Mouse (Mus musculus) heart, postnatal 10 days (tissue): ENCODE measurements at regions not wholly inside any gene's neighbourhood (a gene's known extent, or its start where the extent isn't known, plus 50 kb on each side); places are given as distances from the start of the nearest gene placed in this dataset.
A peak's percentile ranks its signal among the peaks of the same experiment; 100 is the strongest.

Experiments
- DNase-seq, 2 experiments: peaks; one replicate each; pipeline ENCODE4 v3.0.0; 2021
- intact Hi-C: fragments of 180-260 bp; cut with DNase I; formaldehyde crosslinking; loops from one replicate; pipeline ENCODE4 v1.15.1; 2025

GRCm38 (mm10) chr7:36132569-36132968, 329.8 kb upstream of the Zfp507 start:
- no peak for DNase-seq
- intact Hi-C loops: no loop called here

GRCm38 (mm10) chr7:36097054-36097453, 294.3 kb upstream of the Zfp507 start:
- no peak for DNase-seq
- intact Hi-C loops: no loop called here

- intact Hi-C loops: no loop called here
- no peak for DNase-seq
Observed at GRCm38 (mm10) chr7:36095258-36096130, 292.7 kb upstream of the Zfp507 start.

GRCm38 (mm10) chr7:36091132-36091531, 288.3 kb upstream of the Zfp507 start:
- no peak for DNase-seq
- intact Hi-C loops: no loop called here

GRCm38 (mm10) chr7:36090291-36091123, 287.7 kb upstream of the Zfp507 start:
- intact Hi-C loops: no loop called here

GRCm38 (mm10) chr7:36087598-36087997, 284.8 kb upstream of the Zfp507 start:
- no peak for DNase-seq
- intact Hi-C loops: no loop called here

More at GRCm38 (mm10) chr7:36090291-36091123, 287.7 kb upstream of the Zfp507 start:
- DNase-seq: no peak

GRCm38 (mm10) chr7:36078666-36079065, 275.9 kb upstream of the Zfp507 start:
- no peak for DNase-seq
- intact Hi-C loops: loop anchor here (10.0 kb wide), 2 partner anchors 376 to 626 kb away; no protein-coding TSS in a partner anchor

- intact Hi-C loops: loop anchor here (10.0 kb wide), 2 partner anchors 377 to 627 kb away; no protein-coding TSS in a partner anchor
- no peak for DNase-seq
Observed at GRCm38 (mm10) chr7:36078089-36078654, 275.4 kb upstream of the Zfp507 start.

GRCm38 (mm10) chr7:36077271-36077670, 274.5 kb upstream of the Zfp507 start:
- intact Hi-C loops: loop anchor here (10.0 kb wide), 2 partner anchors 378 to 628 kb away; no protein-coding TSS in a partner anchor
- no peak for DNase-seq

GRCm38 (mm10) chr7:36076021-36076441, 273.2 kb upstream of the Zfp507 start:
- DNase-seq: peak; percentile 10 to 12
- intact Hi-C loops: loop anchor here (10.0 kb wide), 2 partner anchors 379 to 629 kb away; no protein-coding TSS in a partner anchor

GRCm38 (mm10) chr7:36071774-36072173, 269.0 kb upstream of the Zfp507 start:
- intact Hi-C loops: loop anchor here (1.0 to 10.0 kb wide), 4 partner anchors 383 to 1275 kb away; no protein-coding TSS in a partner anchor
- DNase-seq: peak; percentile 27 to 58

- intact Hi-C loops: loop anchor here (5.0 kb wide), 1 partner anchor 164 kb away; no protein-coding TSS in a partner anchor
- DNase-seq: no peak
Observed at GRCm38 (mm10) chr7:36066725-36067124, 263.9 kb upstream of the Zfp507 start.

- intact Hi-C loops: no loop called here
- no peak for DNase-seq
Observed at GRCm38 (mm10) chr7:36061679-36062078, 258.9 kb upstream of the Zfp507 start.

- intact Hi-C loops: no loop called here
- DNase-seq: no peak
Observed at GRCm38 (mm10) chr7:36060426-36060825, 257.6 kb upstream of the Zfp507 start.

GRCm38 (mm10) chr7:36046053-36046452, 243.2 kb upstream of the Zfp507 start:
- no peak for DNase-seq
- intact Hi-C loops: no loop called here

GRCm38 (mm10) chr7:36031881-36032280, 229.1 kb upstream of the Zfp507 start:
- intact Hi-C loops: no loop called here
- no peak for DNase-seq

GRCm38 (mm10) chr7:36023015-36023414, 220.2 kb upstream of the Zfp507 start:
- DNase-seq: no peak
- intact Hi-C loops: no loop called here

- intact Hi-C loops: no loop called here
- no peak for DNase-seq
Observed at GRCm38 (mm10) chr7:36022489-36022888, 219.7 kb upstream of the Zfp507 start.

- no peak for DNase-seq
- intact Hi-C loops: no loop called here
Observed at GRCm38 (mm10) chr7:36016926-36017753, 214.3 kb upstream of the Zfp507 start.

- intact Hi-C loops: no loop called here
- DNase-seq: no peak
Observed at GRCm38 (mm10) chr7:35996609-35997008, 193.8 kb upstream of the Zfp507 start.
